15 mouse cellular contexts compared by ENCODE assay signal in genomic region chr5:119109501-119109900, GRCm38 (mm10).
"Had no signal": no experiment of that assay in that cellular context is flagged by ENCODE, and none has a peak within 500 bp of the region (broad histone marks: within the 10 kb centered on the region; RNA-seq: fewer than 3 reads in every experiment).

No protein-coding gene starts in this region.

- DNase-seq: lung, adult 18-20 months; lung, embryonic 14.5 days; lung, postnatal 10 days; lung, postnatal 4 days; midbrain, embryonic 14.5 days; right cerebral cortex, postnatal 14 days; thymus, adult 2 months; thymus, postnatal 25 days; thymus, postnatal 4 days had no signal

- H3K4me1 ChIP-seq: neural tube, embryonic 12.5 days had no signal

- H3K27me3 ChIP-seq: neural tube, embryonic 12.5 days; stomach, embryonic 15.5 days had no signal

- H3K9ac ChIP-seq: lung, embryonic 14.5 days; midbrain, embryonic 12.5 days; neural tube, embryonic 12.5 days; stomach, embryonic 15.5 days had no signal

- H3K9me3 ChIP-seq: midbrain, embryonic 10.5 days; midbrain, embryonic 12.5 days; neural tube, embryonic 12.5 days; stomach, embryonic 15.5 days had no signal

- H3K4me2 ChIP-seq: lung, embryonic 14.5 days; midbrain, embryonic 12.5 days; neural tube, embryonic 12.5 days; stomach, embryonic 15.5 days had no signal

- ATAC-seq: midbrain, embryonic 16.5 days had no signal

- H3K36me3 ChIP-seq: midbrain, embryonic 10.5 days; midbrain, embryonic 12.5 days; neural tube, embryonic 12.5 days; stomach, embryonic 15.5 days had no signal

- H3K4me3 ChIP-seq: midbrain, embryonic 10.5 days; midbrain, embryonic 12.5 days; neural tube, embryonic 12.5 days; stomach, embryonic 15.5 days had no signal

- H3K27ac ChIP-seq: midbrain, embryonic 10.5 days; midbrain, embryonic 12.5 days; neural tube, embryonic 12.5 days; stomach, embryonic 15.5 days; stomach, postnatal 0 days had no signal
